Mouse (Mus musculus) CH12.LX (cell line): ENCODE data around the gene Cd101. TPM values are rescaled to one million over a fixed set of nuclear protein-coding genes. Genes with fewer than 3 reads are reported as not detected.

Experiments
- DNase-seq: peaks from one replicate; pipeline ENCODE4 v3.0.0-alpha.2; 2013; ENCODE audit errors: extremely low read depth
- H3K27ac ChIP-seq: 2 replicates; pipeline ENCODE4 v1.5.1; 2012; ENCODE audit warnings: low read depth, mild to moderate bottlenecking, control low read depth, moderate library complexity; ENCODE audit not compliant: insufficient read depth
- H3K27me3 ChIP-seq: replicated peaks from 2 replicates; pipeline ENCODE3; 2012; ENCODE audit warnings: inconsistent platforms
- H3K36me3 ChIP-seq, 2 experiments: replicated peaks in 1 of 2; 2 replicates each; pipeline versions ENCODE3 to v1.6.1; 2012; ENCODE audit warnings: inconsistent platforms in 1 of 2, low read length in 1 of 2, mild to moderate bottlenecking in 1 of 2, mixed read lengths in 1 of 2, moderate library complexity in 1 of 2; ENCODE audit not compliant: control insufficient read depth in 1 of 2, insufficient read depth in 1 of 2
- H3K4me1 ChIP-seq, 2 experiments: 2 replicates each; pipeline ENCODE4 v1.6.1; 2012; ENCODE audit warnings: inconsistent platforms in 1 of 2, moderate library complexity in 1 of 2; ENCODE audit not compliant: insufficient read depth in 2 of 2, control insufficient read depth in 1 of 2
- H3K4me2 ChIP-seq: 2 replicates; pipeline ENCODE4 v1.6.1; 2012; ENCODE audit warnings: low read depth, mild to moderate bottlenecking, control low read depth; ENCODE audit not compliant: poor library complexity, insufficient read depth, severe bottlenecking
- H3K4me3 ChIP-seq, 3 experiments: fragments of 150-350 bp in 1 of 3; sonication (generic) in 1 of 3; replicated peaks in 1 of 3; 2 replicates each; pipeline versions ENCODE3 to v1.5.1; 2011 to 2012; ENCODE audit warnings: low read depth in 2 of 3, low read length in 2 of 3, mild to moderate bottlenecking in 2 of 3, moderate library complexity in 2 of 3, control low read depth in 1 of 3, improper control_type of control experiment in 1 of 3, inconsistent platforms in 1 of 3, mixed read lengths in 1 of 3; ENCODE audit not compliant: poor library complexity in 1 of 3
- H3K79me2 ChIP-seq: replicated peaks from 2 replicates; pipeline ENCODE4 v1.6.1; 2012; ENCODE audit warnings: mild to moderate bottlenecking, moderate library complexity; ENCODE audit not compliant: control insufficient read depth, poor library complexity, insufficient read depth, severe bottlenecking; ENCODE audit errors: extremely low read depth
- H3K9ac ChIP-seq: 2 replicates; pipeline ENCODE4 v1.6.1; 2012; ENCODE audit warnings: low read depth, mild to moderate bottlenecking, control low read depth, moderate library complexity; ENCODE audit not compliant: insufficient read depth
- H3K9me3 ChIP-seq: replicated peaks from 2 replicates; pipeline ENCODE3; 2012; ENCODE audit warnings: low read length, inconsistent platforms, mixed read lengths
- CHD2 ChIP-seq: IDR thresholded peaks from 2 replicates; pipeline ENCODE4 v1.6.1; 2011; ENCODE audit warnings: low read length, improper control_type of control experiment
- CTCF ChIP-seq, 2 experiments: IDR thresholded peaks in 1 of 2; conservative IDR thresholded peaks in 1 of 2; 2 replicates each; pipeline ENCODE4 v1.5.1; 2011 to 2012; ENCODE audit warnings: low read depth in 2 of 2, low read length in 2 of 2, improper control_type of control experiment in 1 of 2, inconsistent platforms in 1 of 2, mild to moderate bottlenecking in 1 of 2, moderate library complexity in 1 of 2
- E2F4 ChIP-seq: IDR thresholded peaks from 2 replicates; pipeline ENCODE4 v1.6.1; 2011; ENCODE audit warnings: low read depth, low read length, improper control_type of control experiment; ENCODE audit not compliant: insufficient replicate concordance
- ELF1 ChIP-seq: IDR thresholded peaks from 2 replicates; pipeline ENCODE4 v1.6.1; 2014; ENCODE audit warnings: low read depth, mild to moderate bottlenecking, inconsistent platforms, low read length, improper control_type of control experiment
- ETS1 ChIP-seq: conservative IDR thresholded peaks from 2 replicates; pipeline ENCODE4 v1.6.1; 2012; ENCODE audit warnings: low read depth, mild to moderate bottlenecking, inconsistent platforms, low read length, improper control_type of control experiment, moderate library complexity
- GABPA ChIP-seq: IDR thresholded peaks from 2 replicates; pipeline ENCODE4 v1.6.1; 2012; ENCODE audit warnings: low read depth, low read length, improper control_type of control experiment, inconsistent platforms; ENCODE audit not compliant: insufficient replicate concordance
- HCFC1 ChIP-seq: IDR thresholded peaks from 2 replicates; pipeline ENCODE4 v1.6.1; 2012; ENCODE audit warnings: low read depth, mild to moderate bottlenecking, inconsistent platforms, low read length, improper control_type of control experiment
- MAFK ChIP-seq: IDR thresholded peaks from 2 replicates; pipeline ENCODE4 v1.6.1; 2011; ENCODE audit warnings: low read length, improper control_type of control experiment; ENCODE audit not compliant: insufficient replicate concordance
- MAX ChIP-seq: IDR thresholded peaks from 2 replicates; pipeline ENCODE4 v1.6.1; 2011; ENCODE audit warnings: low read length, improper control_type of control experiment
- MEF2A ChIP-seq: IDR thresholded peaks from 2 replicates; pipeline ENCODE4 v1.6.1; 2014; ENCODE audit warnings: low read depth, mild to moderate bottlenecking, inconsistent platforms, low read length, improper control_type of control experiment, borderline replicate concordance
- MXI1 ChIP-seq: IDR thresholded peaks from 2 replicates; pipeline ENCODE4 v1.6.1; 2011; ENCODE audit warnings: mild to moderate bottlenecking, low read depth, low read length, improper control_type of control experiment
- NELFE ChIP-seq: IDR thresholded peaks from 2 replicates; pipeline ENCODE4 v1.6.1; 2011; ENCODE audit warnings: low read depth, low read length, improper control_type of control experiment
- NRF1 ChIP-seq: IDR thresholded peaks from 2 replicates; pipeline ENCODE4 v1.6.1; 2014; ENCODE audit warnings: low read depth, mild to moderate bottlenecking, inconsistent platforms, low read length, improper control_type of control experiment, moderate library complexity
- PAX5 ChIP-seq: IDR thresholded peaks from 2 replicates; pipeline ENCODE4 v1.6.1; 2012; ENCODE audit warnings: low read length, inconsistent platforms, mixed read lengths
- POLR2A ChIP-seq: IDR thresholded peaks from 2 replicates; pipeline ENCODE4 v1.6.1; 2011; ENCODE audit warnings: low read depth, mild to moderate bottlenecking, improper control_type of control experiment, low read length
- POLR2AphosphoS2 ChIP-seq: IDR thresholded peaks from 2 replicates; pipeline ENCODE4 v1.6.1; 2011; ENCODE audit warnings: low read depth, low read length, improper control_type of control experiment
- RAD21 ChIP-seq: IDR thresholded peaks from 2 replicates; pipeline ENCODE4 v1.6.1; 2011; ENCODE audit warnings: low read depth, mild to moderate bottlenecking, low read length, improper control_type of control experiment, moderate library complexity
- SIN3A ChIP-seq: IDR thresholded peaks from 2 replicates; pipeline ENCODE4 v1.6.1; 2012; ENCODE audit warnings: low read length, improper control_type of control experiment, inconsistent platforms
- SMC3 ChIP-seq: IDR thresholded peaks from 2 replicates; pipeline ENCODE4 v1.6.1; 2011; ENCODE audit warnings: low read depth, low read length, improper control_type of control experiment
- TBP ChIP-seq: conservative IDR thresholded peaks from 2 replicates; pipeline ENCODE4 v1.6.1; 2011; ENCODE audit warnings: low read depth, low read length, improper control_type of control experiment
- USF1 ChIP-seq: IDR thresholded peaks from 2 replicates; pipeline ENCODE4 v1.6.1; 2014; ENCODE audit warnings: low read depth, mild to moderate bottlenecking, inconsistent platforms, low read length, improper control_type of control experiment
- dilution Hi-C: fragments of 300-500 bp; cut with MboI; formaldehyde crosslinking; loops from 2 replicates; pipeline ENCODE4 v1.14.3; 2020; ENCODE audit warnings: low sequenced_read_pairs; ENCODE audit not compliant: extremely low pct_unique_long_range_greater_than_20kb, extremely low pct_ligation_motif_present
- in situ Hi-C: fragments of 300-500 bp; cut with MboI; formaldehyde crosslinking; loops from 3 replicates; pipeline ENCODE4 v1.14.3; 2019; ENCODE audit warnings: low sequenced_read_pairs, low pct_ligation_motif_present, low pct_unique_long_range_greater_than_20kb, mixed read lengths
- polyA plus RNA-seq: library from polyadenylated mRNA; unstranded; fragments of >175 nt; gene quantifications from 2 replicates; pipeline ENCODE4 v1.2.1, GENCODE M21; 2012; ENCODE audit warnings: low read depth; ENCODE audit not compliant: insufficient read length
- total RNA-seq, 2 experiments: library from RNA; depleted of rRNA; stranded (reverse); fragments of 300-350 nt in 1 of 2; fragments of >200 nt in 1 of 2; gene quantifications; 2 replicates each; pipeline ENCODE4 v1.2.3; 2012 to 2014

Gene Cd101
- total and polyA plus RNA-seq, 3 experiments, result not detected

GRCm38 (mm10) chr3:100999732-101000131, 29.6 kb downstream of the Cd101 start:
- Histone ChIP-seq H3K4me1 (peaks cover 0 to 25% of the 10 kb centered on the region in 2 experiments; a peak in 2 of 4 replicates), H3K4me2 (no peak overlapping the region), H3K36me3 (no peaks in the 10 kb centered on the region), H3K4me3 (no peak overlapping the region), H3K27ac (no peak overlapping the region), H3K9ac (no peak overlapping the region), H3K27me3 (no peaks in the 10 kb centered on the region), H3K9me3 (no peaks in the 10 kb centered on the region), H3K79me2 (no peaks in the 10 kb centered on the region)
- dilution Hi-C loops, result no loop called here
- in situ Hi-C loops, result no loop called here
- TF ChIP-seq TBP, result no peak
- no peak for DNase-seq

GRCm38 (mm10) chr3:100998904-100999340, 30.4 kb downstream of the Cd101 start:
- dilution Hi-C loops, result no loop called here
- H3K4me3 ChIP-seq, result no peak overlapping the region
- H3K27ac ChIP-seq, result no peak overlapping the region
- no peak overlapping the region for H3K4me2 ChIP-seq
- no peaks in the 10 kb centered on the region for H3K9me3 ChIP-seq
- no peaks in the 10 kb centered on the region for H3K36me3 ChIP-seq
- no peak overlapping the region for H3K9ac ChIP-seq
- H3K27me3 ChIP-seq, result no peaks in the 10 kb centered on the region
- peak; percentile 85 for DNase-seq
- TF ChIP-seq SIN3A (no peak), NELFE (no peak), SMC3 (peak; percentile 79), RAD21 (peak; percentile 70), CTCF (conservative IDR thresholded peaks at IDR 0.05 in 1 of 2, IDR thresholded peaks at IDR 0.05 in 1 of 2; ENCODE audit: low read depth in 2 of 2, low read length in 2 of 2) (peak; percentile 84 to 88)
- H3K79me2 ChIP-seq, result no peaks in the 10 kb centered on the region
- peaks cover 0 to 25% of the 10 kb centered on the region in 2 experiments; a peak in 2 of 4 replicates for H3K4me1 ChIP-seq
- in situ Hi-C loops, result no loop called here

- no peak for DNase-seq
Observed at GRCm38 (mm10) chr3:100997785-100998570, 31.4 kb downstream of the Cd101 start.

More at GRCm38 (mm10) chr3:100997785-100998570, 31.4 kb downstream of the Cd101 start:
- H3K27me3 ChIP-seq, result no peaks in the 10 kb centered on the region
- TF ChIP-seq HCFC1 (no peak), PAX5 (no peak), E2F4 (no peak), MXI1 (no peak), MAX (no peak), GABPA (no peak), ETS1 (no peak), NRF1 (no peak), TBP (no peak), CHD2 (no peak), RAD21 (no peak), SMC3 (no peak), NELFE (no peak), MAFK (no peak), POLR2A (no peak), MEF2A (no peak), POLR2AphosphoS2 (no peak), USF1 (no peak), ELF1 (no peak)
- TF ChIP-seq, all 38 proteins: peak for 0
- no peaks in the 10 kb centered on the region for H3K79me2 ChIP-seq
- no peak overlapping the region for H3K27ac ChIP-seq
- no peaks in the 10 kb centered on the region for H3K9me3 ChIP-seq
- no peak overlapping the region for H3K4me3 ChIP-seq
- in situ Hi-C loops, result no loop called here
- peaks cover 0 to 25% of the 10 kb centered on the region in 2 experiments; a peak in 2 of 4 replicates for H3K4me1 ChIP-seq
- H3K9ac ChIP-seq, result no peak overlapping the region
- no peak overlapping the region for H3K4me2 ChIP-seq
- no peaks in the 10 kb centered on the region for H3K36me3 ChIP-seq
- dilution Hi-C loops, result no loop called here
